Mouse (Mus musculus) hindlimb bud, embryonic 11.5 days (tissue): ENCODE results near the gene Poldip3.
A peak's percentile ranks its signal among the peaks of the same experiment; 100 is the strongest.

Source experiments
- DNase-seq: peaks from one replicate; pipeline ENCODE4 v3.0.0-alpha.2; 2012; ENCODE audit warnings: low read depth, low spot score; ENCODE audit errors: extremely low spot score

Gene Poldip3

GRCm38 (mm10) chr15:83149196-83150072 lies at the start of gene Poldip3:
Gene Poldip3, minus strand, starts transcription at chr15:83149384.
- peak; percentile 100 for DNase-seq

DNA sequence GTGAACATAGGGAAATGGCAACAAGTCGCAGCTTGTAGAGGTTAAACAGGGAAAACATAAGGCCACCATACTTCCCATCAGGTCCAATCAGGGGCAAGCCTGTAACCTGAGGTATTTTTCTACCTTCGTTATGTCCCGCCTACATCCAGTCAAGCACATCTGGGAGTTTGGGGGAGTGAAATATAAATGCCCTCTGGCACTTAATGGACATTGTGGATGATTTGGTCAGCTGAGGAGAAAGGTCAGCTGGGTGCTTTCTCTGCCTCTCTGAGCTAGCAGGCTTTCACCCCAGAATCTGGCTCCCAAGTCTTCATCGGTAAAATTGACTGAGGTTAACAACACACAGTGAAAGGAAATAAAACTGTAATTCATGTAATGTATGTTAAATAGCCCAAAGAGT lies 44.2 kb upstream of the Poldip3 start:
- DNase-seq, result no peak

GRCm38 (mm10) chr15:83182351-83182750 lies 33.2 kb upstream of the Poldip3 start:
- no peak for DNase-seq

DNA sequence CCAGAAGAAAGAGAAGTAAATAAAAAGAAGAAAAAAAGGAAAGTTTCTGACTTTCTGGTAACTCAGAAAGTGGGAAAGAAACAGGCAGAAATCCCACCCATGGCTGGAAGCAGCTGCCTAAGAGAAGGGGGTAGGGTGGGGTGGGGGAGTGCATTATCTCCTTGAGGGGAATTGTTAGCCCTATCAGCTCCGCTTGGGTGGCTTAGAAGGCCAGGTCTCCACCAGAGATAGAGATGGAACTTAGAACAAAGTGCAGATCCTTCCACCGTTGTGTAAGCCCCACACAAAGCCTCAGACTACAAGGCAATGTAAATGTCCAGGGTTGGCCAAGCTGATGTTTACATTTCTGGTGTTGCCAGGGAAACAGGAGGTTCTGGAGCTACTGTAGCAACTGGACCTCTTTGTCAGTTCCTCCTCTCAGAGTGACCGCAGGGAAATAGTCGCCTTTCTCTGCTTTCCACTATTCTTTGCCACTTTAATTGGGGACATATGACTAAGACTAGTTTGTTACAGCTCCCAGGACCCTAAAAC lies 32.7 kb upstream of the Poldip3 start:
- no peak for DNase-seq

DNA sequence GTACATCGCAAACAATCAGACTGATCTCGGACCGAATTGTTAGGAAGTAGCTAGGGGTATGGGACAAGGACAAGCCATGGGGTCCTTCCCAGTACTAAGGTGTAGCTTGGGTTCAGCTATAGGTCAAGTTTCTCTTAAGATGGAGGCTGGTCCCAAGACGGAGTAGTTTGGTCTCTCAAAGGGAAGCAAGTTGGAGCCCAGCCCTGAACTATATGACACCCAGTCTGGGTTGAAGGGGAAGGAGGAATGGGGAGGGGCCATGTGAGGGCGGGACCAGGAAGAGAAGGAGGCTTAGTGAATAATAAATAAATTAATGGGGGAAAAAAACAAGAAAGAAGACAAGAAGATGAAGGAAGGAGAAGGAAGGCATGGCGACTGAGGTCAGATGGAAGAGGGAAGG lies 30.8 kb upstream of the Poldip3 start:
- no peak for DNase-seq

DNA sequence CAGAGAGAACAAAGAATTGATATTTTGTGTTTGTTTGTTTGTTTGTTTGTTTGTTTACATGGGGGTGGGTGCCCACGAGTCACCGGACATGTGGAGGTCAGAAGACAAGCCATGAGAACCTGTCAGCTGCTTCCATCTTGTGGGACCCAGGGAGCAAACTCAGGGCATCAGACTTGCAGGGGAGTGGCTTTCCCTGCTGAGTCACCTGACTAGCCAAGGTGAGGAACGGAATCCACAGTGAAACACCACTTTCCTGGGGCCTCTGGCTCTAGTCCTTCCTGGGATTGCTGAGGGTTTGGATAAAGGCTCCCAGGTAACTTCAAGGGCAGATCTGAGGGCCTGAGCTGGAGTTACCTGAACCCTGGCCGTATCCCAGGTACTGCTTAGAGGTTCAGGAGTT lies 27.5 kb upstream of the Poldip3 start:
- no peak for DNase-seq

DNA sequence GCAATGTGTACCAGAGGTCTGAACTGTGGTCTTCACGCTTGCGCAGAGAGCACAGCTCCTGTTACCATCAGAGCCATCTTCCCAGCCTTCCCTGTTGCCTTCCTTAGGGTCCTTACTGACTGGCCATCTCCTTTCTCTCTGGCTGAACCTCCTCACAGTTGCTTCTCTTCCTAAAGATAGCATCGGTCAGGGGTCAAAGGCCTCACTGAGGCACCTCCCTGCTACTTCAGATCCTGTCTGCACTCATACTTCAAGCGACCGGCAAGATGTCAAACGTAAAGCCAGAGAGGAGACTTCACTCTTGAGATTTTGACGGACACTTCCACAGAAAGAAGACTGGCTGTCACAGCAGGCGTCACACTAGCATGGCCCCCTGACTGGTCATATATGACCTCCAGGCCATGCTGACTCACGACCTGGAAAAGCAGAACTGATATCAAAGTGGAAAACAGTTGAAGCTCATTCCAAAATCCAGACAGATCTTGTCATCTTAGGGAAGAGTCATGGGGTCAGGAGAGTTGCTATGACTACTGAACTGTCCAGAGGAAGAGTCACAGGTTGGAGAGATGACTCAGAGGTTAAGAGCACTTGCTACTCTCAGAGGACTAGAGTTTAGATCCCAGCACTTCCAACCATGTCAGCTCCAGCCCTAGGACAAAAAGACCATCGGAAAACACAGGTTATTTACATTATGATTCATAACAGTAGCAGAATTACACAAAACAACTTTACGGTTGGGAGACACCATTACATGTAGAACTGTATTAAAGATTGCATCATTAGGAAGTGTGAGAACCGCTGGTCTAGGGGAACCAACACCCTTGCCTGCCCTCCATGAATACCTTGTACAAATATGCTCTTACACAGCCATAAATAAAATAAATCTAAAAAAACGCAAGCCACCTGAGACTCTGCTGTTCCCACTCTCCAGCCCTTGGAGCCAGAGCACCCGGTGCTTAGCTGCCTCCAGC lies 25.0 kb upstream of the Poldip3 start:
- DNase-seq, result no peak

DNA sequence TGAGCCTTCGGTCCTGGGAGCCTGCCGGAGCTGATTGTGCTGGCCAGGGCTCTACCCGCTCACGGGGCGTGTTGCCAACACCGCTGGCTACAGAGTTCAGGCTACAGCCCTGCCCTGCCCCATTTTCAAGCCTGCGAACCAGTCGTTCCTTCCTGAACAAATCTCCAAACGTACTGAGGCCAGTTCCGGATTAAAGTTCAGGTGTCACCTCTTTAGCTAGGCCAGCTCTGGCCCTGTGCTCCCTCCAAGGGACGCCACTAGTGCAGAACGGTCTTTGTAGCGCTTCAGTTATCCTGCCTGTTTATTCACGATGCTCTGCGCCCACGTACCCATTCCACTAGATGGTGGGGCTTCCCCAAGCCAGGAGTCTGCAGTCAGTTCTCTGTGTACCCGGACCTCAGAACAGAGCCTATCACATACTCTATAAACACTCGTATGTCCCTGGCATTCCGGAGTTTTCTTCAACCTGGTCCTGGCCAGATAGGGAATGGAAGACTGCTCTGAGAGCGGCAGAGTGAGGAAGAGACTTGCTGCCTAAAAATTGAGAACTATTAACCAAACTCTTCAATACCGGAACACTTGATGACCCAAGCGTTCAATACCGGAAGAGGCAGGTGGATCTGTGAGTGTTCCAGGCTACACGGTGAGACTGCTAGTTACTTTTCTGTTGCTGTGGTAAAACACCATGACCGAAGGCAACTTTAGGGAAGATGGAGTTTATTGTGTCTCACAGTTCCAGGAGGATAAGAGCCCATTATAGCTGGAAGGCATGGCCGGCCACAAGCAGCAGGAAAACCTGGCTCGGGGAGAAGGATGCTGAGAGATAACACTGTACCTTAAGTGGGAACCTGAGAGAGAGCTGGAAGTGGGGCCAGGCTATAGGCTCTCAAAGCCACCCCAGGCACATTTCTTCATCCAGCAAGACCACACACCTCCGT lies 23.6 kb upstream of the Poldip3 start, which contains the start of gene Cyb5r3:
TSS of gene Cyb5r3 (minus strand) at position 101 of the 938 bp plus-strand sequence.
- DNase-seq, result no peak

DNA sequence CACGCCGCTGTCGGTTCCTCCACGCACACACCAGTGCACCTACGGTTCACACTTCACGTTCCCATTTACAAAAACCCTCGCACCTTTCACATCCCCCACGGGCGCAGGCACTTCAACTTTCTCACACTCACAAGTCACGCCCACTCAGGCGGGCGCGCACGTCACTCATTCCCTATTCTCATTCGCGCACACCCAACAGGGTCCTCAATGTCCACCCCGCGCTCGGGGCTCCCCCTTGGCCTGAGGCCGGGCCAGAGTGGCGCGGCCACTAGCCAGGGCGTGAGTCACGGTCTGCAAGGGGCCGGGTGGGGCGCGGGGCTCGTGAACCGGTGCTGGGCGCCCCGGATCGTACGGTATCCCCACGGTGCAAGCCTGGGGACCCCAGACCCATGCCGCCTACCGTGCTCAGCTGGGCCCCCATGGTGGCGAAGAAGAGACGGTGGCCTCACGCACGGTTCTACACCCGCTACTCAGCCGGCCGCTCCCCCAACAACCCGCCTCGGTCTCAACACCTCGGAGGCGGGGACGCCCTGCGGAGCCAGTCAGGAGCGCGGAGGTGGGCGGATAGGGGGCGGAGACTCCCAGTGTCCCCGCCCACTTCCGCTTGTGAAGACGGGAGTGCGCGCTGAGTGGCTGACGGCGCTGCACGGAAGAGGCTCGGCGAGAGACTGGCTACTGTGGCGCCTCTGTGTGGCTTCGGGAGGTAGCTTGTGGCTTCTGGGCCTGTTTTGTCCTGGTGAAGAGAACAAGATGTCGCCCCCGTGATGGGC lies 22.7 kb upstream of the Poldip3 start:
- DNase-seq, result peak; percentile 79

- no peak for DNase-seq
Observed at GRCm38 (mm10) chr15:83170956-83171659, 21.9 kb upstream of the Poldip3 start.

DNA sequence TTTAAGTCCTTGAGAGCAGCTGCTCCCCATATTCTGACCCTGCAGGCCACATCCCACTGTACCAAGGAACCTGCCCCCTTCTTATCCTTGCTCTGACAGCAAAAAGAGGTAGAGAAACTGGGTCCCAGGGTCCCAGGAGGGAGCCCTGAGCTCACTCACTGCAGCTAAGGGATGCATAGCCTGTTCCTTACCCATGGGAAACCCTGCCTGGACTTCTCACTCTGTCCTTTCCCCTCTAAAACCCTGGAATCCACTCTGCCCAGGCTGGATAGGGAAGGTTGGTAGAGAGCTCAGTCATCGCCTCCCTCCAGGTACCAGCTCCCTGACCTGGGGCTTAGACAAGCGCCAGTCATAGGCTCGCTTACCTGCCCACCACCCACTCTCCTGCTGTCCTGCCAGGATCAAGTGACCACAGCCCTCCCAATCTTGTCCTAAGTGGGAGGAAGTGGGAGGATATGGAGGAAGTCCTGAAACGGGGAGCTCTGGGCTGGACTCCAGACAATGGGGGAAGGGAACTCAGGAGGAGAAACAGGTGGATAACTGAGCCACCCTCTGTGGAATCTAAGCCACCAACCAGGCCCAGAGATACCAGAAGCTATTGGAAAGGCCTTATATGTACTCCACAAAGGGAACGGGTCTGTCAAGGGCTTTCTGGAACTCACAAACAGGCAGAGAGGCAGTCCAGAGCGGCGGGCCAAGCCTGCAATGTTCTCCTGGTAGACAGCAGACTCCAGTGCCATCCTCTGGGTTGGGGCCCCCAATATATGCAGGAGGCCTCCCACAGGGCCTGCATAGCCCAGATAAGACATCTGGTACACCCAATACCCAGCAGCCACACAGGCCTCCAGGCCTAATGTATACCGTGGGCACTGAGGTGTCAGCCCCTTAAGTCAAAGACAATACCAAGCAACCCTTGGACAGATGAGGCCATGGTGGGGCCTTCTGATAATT lies 20.9 kb upstream of the Poldip3 start:
- DNase-seq, result no peak

GRCm38 (mm10) chr15:83168875-83169771 lies 19.9 kb upstream of the Poldip3 start:
- DNase-seq, result no peak

- DNase-seq, result no peak
Observed at GRCm38 (mm10) chr15:83168311-83168710, 19.1 kb upstream of the Poldip3 start.

DNA sequence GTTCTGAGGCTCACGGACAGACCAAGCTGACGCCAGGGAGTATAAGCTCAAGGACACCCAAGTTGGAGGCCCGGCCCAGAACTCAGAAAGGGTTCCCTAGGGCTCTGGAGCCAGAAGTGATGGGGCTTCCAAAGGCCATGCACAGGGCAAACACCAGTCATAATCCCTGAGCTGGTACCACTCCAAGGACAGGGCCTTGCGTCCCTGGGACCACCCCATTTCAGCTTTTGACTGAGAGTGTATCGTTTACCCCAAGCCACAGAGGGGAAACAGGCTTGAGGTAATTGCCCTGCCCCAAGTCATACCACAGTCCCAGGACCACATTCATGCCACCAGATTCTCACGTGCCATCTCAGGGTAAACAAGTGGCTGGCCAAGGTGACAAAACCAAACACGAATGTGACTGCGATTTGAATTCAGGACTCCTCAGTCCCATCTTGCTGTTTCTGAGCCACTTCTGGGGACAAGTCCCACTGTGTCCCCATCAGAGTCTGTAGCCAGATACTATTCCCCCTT lies 18.4 kb upstream of the Poldip3 start:
- no peak for DNase-seq

GRCm38 (mm10) chr15:83167126-83167525 lies 17.9 kb upstream of the Poldip3 start:
- no peak for DNase-seq

DNA sequence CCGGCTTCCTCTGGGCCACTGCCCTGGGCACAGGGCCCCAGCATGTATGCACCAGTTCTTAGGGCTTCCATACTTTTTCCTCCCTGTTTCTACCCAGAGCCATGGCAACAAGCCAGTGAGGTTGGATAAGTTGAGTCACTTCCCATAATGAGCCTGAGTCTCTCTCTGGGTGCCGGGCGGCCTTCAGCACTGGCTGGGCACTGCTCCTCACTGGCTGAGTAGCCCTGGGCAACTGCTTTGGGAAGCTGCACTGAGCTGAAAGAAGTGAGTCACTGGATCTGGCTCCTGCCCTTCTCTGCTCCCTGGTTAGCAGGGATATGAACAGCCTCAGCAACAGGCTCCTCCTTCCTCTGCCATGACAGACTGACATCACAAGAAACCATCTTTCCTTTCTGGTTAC lies 17.5 kb upstream of the Poldip3 start:
- DNase-seq, result no peak
